Mouse (Mus musculus) cortical plate, adult 2 months (tissue): ENCODE data around the gene Deaf1.

Source experiments
- CTCF ChIP-seq: fragments of 200-500 bp; IDR thresholded peaks from 2 replicates; pipeline ENCODE4 v1.5.1; 2011; ENCODE audit warnings: mild to moderate bottlenecking, control low read depth, low read length; ENCODE audit not compliant: insufficient read depth; ENCODE audit errors: extremely low read depth
- POLR2A ChIP-seq: fragments of 200-500 bp; IDR thresholded peaks from 2 replicates; pipeline ENCODE4 v1.6.1; 2011; ENCODE audit warnings: mild to moderate bottlenecking, low read length, control low read depth; ENCODE audit not compliant: insufficient read depth; ENCODE audit errors: extremely low read depth

DNA sequence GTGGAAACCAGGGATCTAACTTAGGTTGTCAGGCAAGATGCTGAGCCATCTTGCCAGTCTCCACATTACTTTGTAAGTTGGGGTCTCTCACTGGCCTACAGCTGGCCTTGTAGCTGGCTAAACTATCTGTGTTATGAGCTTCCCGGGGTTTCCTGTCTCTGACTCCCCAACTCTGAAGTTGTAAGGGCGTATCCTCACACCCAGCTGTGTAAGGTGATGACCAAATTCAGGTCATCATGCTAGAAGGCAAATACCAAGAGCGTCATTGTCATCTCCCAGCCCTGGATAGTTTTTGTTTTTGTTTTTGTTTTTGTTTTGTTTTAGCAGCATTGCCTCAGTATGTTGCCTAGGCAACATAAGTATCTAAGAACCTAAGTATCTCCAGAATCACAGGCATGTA is 56.9 kb downstream of the Deaf1 start:
- TF ChIP-seq POLR2A (no peak), CTCF (no peak)
